Mouse (Mus musculus): ENCODE data around the gene Bloc1s3.

GRCm38 (mm10) chr7:19466602-19467145 lies 41.5 kb downstream of the Bloc1s3 start:
- TF ChIP-seq CTCF (IDR thresholded peaks at IDR 0.05; ENCODE audit: low read depth, low read length) (no peak), POLR2A (IDR thresholded peaks at IDR 0.05; ENCODE audit: borderline replicate concordance, low read depth, low read length) (no peak)

Measured in bone marrow macrophage, adult 2 months (primary cell).